Mouse (Mus musculus): ENCODE data around the gene Zfp454. TPM values are rescaled to one million over a fixed set of nuclear protein-coding genes. Genes with fewer than 3 reads are reported as not detected.

Zfp454 gene
- polyA plus RNA-seq, 1 experiment from 2014 or later = 5.6 TPM

DNA sequence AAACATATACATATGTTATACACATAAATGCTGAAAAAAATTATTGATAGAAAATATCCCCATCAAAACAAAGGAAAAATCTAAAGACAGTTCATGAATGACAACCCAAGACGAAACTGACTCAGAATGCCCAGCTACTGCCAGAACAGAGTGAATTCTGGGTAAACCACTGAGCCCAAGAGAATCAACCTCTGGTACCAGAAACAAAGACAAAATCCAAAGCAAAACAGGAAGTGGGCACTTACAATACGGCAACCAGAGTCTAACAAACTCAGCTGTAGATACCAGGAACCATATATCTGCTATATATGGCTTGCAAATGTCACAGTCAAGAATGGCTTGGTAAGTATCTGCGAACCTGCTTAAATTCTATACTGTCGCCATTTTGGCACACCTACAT, 51.7 kb downstream of the Zfp454 start:
- Histone ChIP-seq H3K9me3 (peaks cover 4% of the 10 kb centered on the region; the same call in 1 of the 2 replicates), H3K27ac (no peak overlapping the region), H3K9ac (no peak overlapping the region), H3K27me3 (replicated peaks) (no peaks in the 10 kb centered on the region), H3K4me2 (no peak overlapping the region), H3K4me1 (peaks cover 7% of the 10 kb centered on the region), H3K36me3 (peaks cover 10% of the 10 kb centered on the region; the same call in 1 of the 2 replicates), H3K4me3 (replicated peaks) (no peak overlapping the region)
- ATAC-seq (ENCODE audit: insufficient read depth, low FRiP score, low read depth) = no peak
- 83% methylated on average over 4 of the region's 4 CpGs for WGBS

DNA sequence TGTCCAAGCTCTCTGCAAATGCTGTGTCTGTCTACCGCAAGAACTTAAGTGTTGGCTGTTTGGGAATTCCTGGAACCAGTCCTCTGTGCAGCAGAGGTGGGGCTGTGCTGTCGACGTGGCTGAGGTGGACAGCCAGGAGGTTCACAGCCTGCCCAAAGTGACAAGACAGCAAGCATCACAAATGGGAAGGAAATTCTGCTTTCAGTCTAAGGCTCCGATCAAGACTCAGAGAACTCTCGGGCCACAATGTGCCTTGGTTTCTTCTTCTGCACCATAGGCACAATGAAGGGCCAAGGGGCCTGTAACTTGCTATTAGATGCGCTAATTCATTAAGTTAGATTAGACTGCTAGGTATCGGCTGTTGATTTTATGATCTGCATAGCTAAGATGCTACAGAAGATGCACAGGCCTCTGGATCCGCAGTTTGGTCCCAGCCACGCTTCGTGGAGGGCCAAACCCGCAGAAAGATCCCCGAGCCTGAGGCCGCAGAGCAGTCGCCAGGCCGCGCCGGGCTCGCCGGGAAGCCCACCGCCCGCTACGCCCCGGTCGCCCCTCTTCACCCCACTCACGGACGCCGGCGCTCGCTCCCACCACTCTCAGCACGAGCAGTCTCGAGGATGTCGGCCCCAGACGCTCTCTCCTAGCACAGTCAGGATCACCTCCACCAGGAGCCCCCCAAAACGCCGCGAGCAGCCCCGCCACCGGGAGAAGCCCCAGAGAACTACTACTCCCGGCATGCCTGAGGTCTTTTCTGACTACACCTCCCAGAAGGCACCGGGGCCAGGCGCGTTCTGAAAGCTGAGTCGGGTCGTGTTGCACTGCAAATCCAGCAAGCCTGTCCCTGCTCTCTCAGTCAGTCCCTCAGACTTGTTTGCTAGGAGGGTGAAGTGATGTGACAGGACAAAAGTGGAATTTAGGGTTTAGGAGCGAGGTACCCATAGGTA, 60.2 kb downstream of the Zfp454 start, which contains the start of gene Zfp354c:
TSS of gene Zfp354c (minus strand) at position 715 of the 944 bp plus-strand sequence.
- peak; percentile 95 for ATAC-seq (ENCODE audit: insufficient read depth, low FRiP score, low read depth)
- peak within 1 kb of the TSS; percentile 61; the same call in 1 of the 2 replicates for H3K27ac ChIP-seq
- WGBS = 1% methylated on average over 45 of the region's 45 CpGs

DNA sequence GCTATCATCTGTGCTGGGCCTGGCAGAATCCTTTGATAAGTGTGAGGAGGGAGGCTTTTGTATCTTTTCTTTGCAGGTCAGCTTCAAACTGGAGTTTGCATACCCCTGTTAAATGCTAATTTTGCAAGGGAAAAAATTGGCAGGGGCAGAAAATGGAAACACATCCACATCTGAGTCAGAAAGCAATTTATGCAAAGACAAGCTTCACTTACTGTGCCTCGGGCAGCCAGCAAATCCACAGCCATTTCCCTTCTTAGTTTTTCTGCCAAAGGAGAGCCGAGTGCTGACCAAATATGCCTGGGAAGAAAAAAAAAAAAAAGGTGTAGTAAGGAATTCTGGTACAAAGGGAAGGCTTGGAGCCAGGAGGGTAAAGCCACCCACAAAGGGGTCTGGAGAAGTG, 61.2 kb downstream of the Zfp454 start:
- peak overlapping the region; percentile 93 for H3K4me3 ChIP-seq (replicated peaks)
- H3K9me3 ChIP-seq = no peaks in the 10 kb centered on the region
- no peaks in the 10 kb centered on the region for H3K27me3 ChIP-seq (replicated peaks)
- H3K4me2 ChIP-seq = peak overlapping the region; percentile 59
- 42% methylated on average over 2 of the region's 2 CpGs for WGBS
- no peak for ATAC-seq (ENCODE audit: insufficient read depth, low FRiP score, low read depth)
- H3K4me1 ChIP-seq = 0 out of 2 replicates have a peak, but pooled peaks cover 4% of the 10 kb centered on the region
- H3K9ac ChIP-seq = no peak overlapping the region
- H3K27ac ChIP-seq = no peak overlapping the region
- H3K36me3 ChIP-seq = peaks cover 18% of the 10 kb centered on the region; the same call in 1 of the 2 replicates

More for the DNA sequence above, 60.2 kb downstream of the Zfp454 start, which contains the start of gene Zfp354c:
- Histone ChIP-seq H3K36me3 (peaks cover 14% of the 10 kb centered on the region; the same call in 1 of the 2 replicates), H3K4me2 (peak within 1 kb of the TSS; percentile 59), H3K4me1 (0 out of 2 replicates have a peak, but pooled peaks cover 4% of the 10 kb centered on the region), H3K27me3 (replicated peaks) (no peaks in the 10 kb centered on the region), H3K9ac (peak within 1 kb of the TSS; percentile 68), H3K4me3 (replicated peaks) (peak within 1 kb of the TSS; percentile 93), H3K9me3 (no peaks in the 10 kb centered on the region)

Other genes starting within 250 kb of the Zfp454 start
- gene Zfp354c, start 59.9 kb downstream of the Zfp454 start, polyA plus RNA-seq (2015; fragmentation: Nextera tagmentation; extraction: Ambion mirVana) = 19.8 and 22.0 TPM in 2 replicates
- 0.52 and 0.58 TPM in 2 replicates for gene Zfp879, start 46.1 kb downstream of the Zfp454 start, polyA plus RNA-seq (2015; fragmentation: Nextera tagmentation; extraction: Ambion mirVana)
- 0.09 and 0.18 TPM in 2 replicates for gene Grm6, start 37.0 kb downstream of the Zfp454 start, polyA plus RNA-seq (2015; fragmentation: Nextera tagmentation; extraction: Ambion mirVana)
- gene Zfp2, start 28.5 kb upstream of the Zfp454 start, polyA plus RNA-seq (2015; fragmentation: Nextera tagmentation; extraction: Ambion mirVana) = 9.5 and 11.0 TPM in 2 replicates
- 1.0 and 1.3 TPM in 2 replicates for gene Zfp354b, start 44.0 kb upstream of the Zfp454 start, polyA plus RNA-seq (2015; fragmentation: Nextera tagmentation; extraction: Ambion mirVana)
- gene 4933414I15Rik, start 56.1 kb upstream of the Zfp454 start, polyA plus RNA-seq (2015; fragmentation: Nextera tagmentation; extraction: Ambion mirVana) = not detected in 2 replicates
- gene Prop1, start 66.1 kb upstream of the Zfp454 start, polyA plus RNA-seq (2015; fragmentation: Nextera tagmentation; extraction: Ambion mirVana) = not detected in 2 replicates
- not detected in 2 replicates for gene Olfr1378, start 78.9 kb upstream of the Zfp454 start, polyA plus RNA-seq (2015; fragmentation: Nextera tagmentation; extraction: Ambion mirVana)
- gene Olfr1377, start 94.3 kb upstream of the Zfp454 start, polyA plus RNA-seq (2015; fragmentation: Nextera tagmentation; extraction: Ambion mirVana) = not detected in 2 replicates
- gene Olfr51, start 115.9 kb upstream of the Zfp454 start, polyA plus RNA-seq (2015; fragmentation: Nextera tagmentation; extraction: Ambion mirVana) = not detected in 2 replicates
- gene Olfr54, start 126.6 kb upstream of the Zfp454 start, polyA plus RNA-seq (2015; fragmentation: Nextera tagmentation; extraction: Ambion mirVana) = not detected in 2 replicates
- gene Olfr1375, start 160.5 kb upstream of the Zfp454 start, polyA plus RNA-seq (2015; fragmentation: Nextera tagmentation; extraction: Ambion mirVana) = not detected in 2 replicates
- gene Zfp354a, start 171.6 kb upstream of the Zfp454 start, polyA plus RNA-seq (2015; fragmentation: Nextera tagmentation; extraction: Ambion mirVana) = 6.3 and 9.4 TPM in 2 replicates

All from stomach, embryonic 15.5 days (tissue).